Mouse (Mus musculus): ENCODE measurements around the gene Clca3b. TPM values are rescaled to one million over a fixed set of nuclear protein-coding genes. Genes with fewer than 3 reads are reported as not detected.
A peak's percentile ranks its signal among the peaks of the same experiment; 100 is the strongest.
"Not testable (repeated sequence)": the region's sequence is repeated elsewhere in the genome, so short reads cannot be mapped to it uniquely, and the experiment has no call there.

The Clca3b gene
- polyA plus RNA-seq (2015; fragmentation: Nextera tagmentation; extraction: Ambion mirVana), result not detected in 2 replicates

- not testable (repeated sequence) for H3K27ac ChIP-seq; H3K36me3 ChIP-seq; H3K9ac ChIP-seq; H3K4me2 ChIP-seq; H3K9me3 ChIP-seq; H3K4me3 ChIP-seq; H3K27me3 ChIP-seq; ATAC-seq (ENCODE audit: low FRiP score); H3K4me1 ChIP-seq (replicated peaks)
- WGBS, result 91% methylated on average over 9 of the region's 9 CpGs
Observed at GRCm38 (mm10) chr3:144849014-144849556, at the start of gene Clca3b. Gene Clca3b (minus strand): TSS chr3:144849357.

DNA sequence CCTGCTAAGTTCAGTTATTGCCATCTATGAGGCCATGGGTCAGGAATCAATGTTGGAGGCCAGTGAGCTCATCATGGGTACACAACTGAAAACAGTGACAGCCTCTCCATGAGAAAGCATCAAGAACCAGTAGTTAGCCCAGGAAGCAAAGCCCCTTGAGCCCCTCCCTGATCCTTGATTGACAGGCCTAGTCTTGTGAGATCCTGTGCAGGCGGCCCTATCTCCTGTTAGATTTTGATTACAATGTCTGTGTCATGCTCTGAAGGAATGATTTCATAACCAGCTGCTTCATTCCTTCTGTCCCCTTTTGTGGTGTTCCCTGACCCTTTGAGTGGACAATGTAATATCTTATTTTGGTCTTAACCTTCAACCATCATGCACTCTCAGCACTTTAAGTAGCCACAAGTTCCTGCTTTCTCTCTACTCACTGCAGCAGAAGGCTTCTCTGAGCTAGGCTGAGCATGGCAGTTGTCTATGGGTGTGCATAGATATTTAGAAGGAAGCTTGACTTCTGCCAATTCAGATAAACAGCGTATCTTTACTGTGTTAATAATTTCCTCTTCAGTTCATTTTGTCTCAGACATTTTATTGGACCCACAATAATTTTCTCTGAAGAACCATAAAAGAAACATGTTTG, 48.0 kb upstream of the Clca3b start:
- Histone ChIP-seq H3K27me3 (no peaks in the 10 kb centered on the region), H3K9ac (no peak overlapping the region), H3K4me1 (replicated peaks) (no peaks in the 10 kb centered on the region), H3K4me3 (no peak overlapping the region), H3K27ac (no peak overlapping the region), H3K36me3 (no peaks in the 10 kb centered on the region), H3K4me2 (no peak overlapping the region), H3K9me3 (no peaks in the 10 kb centered on the region)
- 92% methylated on average over 2 of the region's 2 CpGs for WGBS
- ATAC-seq (ENCODE audit: low FRiP score), result no peak

GRCm38 (mm10) chr3:144890246-144890758, 41.1 kb upstream of the Clca3b start:
- WGBS, result 55% methylated on average over 2 of the region's 2 CpGs
- ATAC-seq (ENCODE audit: low FRiP score), result no peak

GRCm38 (mm10) chr3:144886957-144887356, 37.8 kb upstream of the Clca3b start:
- Histone ChIP-seq H3K9me3 (no peaks in the 10 kb centered on the region), H3K9ac (no peak overlapping the region), H3K36me3 (no peaks in the 10 kb centered on the region), H3K27me3 (no peaks in the 10 kb centered on the region), H3K4me2 (no peak overlapping the region), H3K4me1 (replicated peaks) (no peaks in the 10 kb centered on the region), H3K4me3 (no peak overlapping the region), H3K27ac (no peak overlapping the region)
- ATAC-seq (ENCODE audit: low FRiP score), result no peak

More at GRCm38 (mm10) chr3:144890246-144890758, 41.1 kb upstream of the Clca3b start:
- H3K36me3 ChIP-seq, result no peaks in the 10 kb centered on the region
- H3K4me1 ChIP-seq (replicated peaks), result no peaks in the 10 kb centered on the region
- H3K27me3 ChIP-seq, result no peaks in the 10 kb centered on the region
- no peaks in the 10 kb centered on the region for H3K9me3 ChIP-seq
- H3K4me2 ChIP-seq, result no peak overlapping the region
- H3K27ac ChIP-seq, result no peak overlapping the region
- no peak overlapping the region for H3K9ac ChIP-seq
- H3K4me3 ChIP-seq, result no peak overlapping the region

GRCm38 (mm10) chr3:144872012-144872411, 22.9 kb upstream of the Clca3b start:
- H3K9me3 ChIP-seq; H3K4me1 ChIP-seq (replicated peaks); H3K27me3 ChIP-seq; H3K9ac ChIP-seq; H3K4me3 ChIP-seq; ATAC-seq (ENCODE audit: low FRiP score); H3K4me2 ChIP-seq; H3K27ac ChIP-seq; H3K36me3 ChIP-seq: not testable (repeated sequence)
- WGBS, result 43% methylated on average over 4 of the region's 4 CpGs

DNA sequence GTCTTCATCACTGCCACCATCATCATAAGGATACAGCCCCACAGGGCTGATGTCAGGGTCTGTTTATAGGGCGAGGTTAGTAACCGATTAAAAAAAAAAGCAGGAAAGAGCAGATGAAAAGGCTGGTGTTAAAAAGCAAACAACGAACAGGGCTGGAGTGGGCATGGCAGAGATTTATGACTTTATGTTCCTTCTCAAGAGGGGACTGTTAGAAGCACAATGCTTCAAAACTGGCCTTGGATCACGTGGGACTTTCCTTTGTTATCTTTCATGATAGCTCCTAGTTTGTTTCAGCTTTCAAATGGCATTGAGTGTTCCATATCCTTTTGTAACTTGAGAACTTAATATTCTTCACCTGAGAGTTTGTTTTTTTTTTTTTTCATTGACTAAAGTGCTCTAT, 427 bp upstream of the Clca3b start:
- H3K27me3 ChIP-seq, result no peaks in the 10 kb centered on the region
- WGBS, result 55% methylated on average over 4 of the region's 4 CpGs
- H3K4me3 ChIP-seq, result no peak overlapping the region
- H3K9me3 ChIP-seq, result no peaks in the 10 kb centered on the region
- no peaks in the 10 kb centered on the region for H3K4me1 ChIP-seq (replicated peaks)
- H3K9ac ChIP-seq, result no peak overlapping the region
- no peak overlapping the region for H3K4me2 ChIP-seq
- H3K36me3 ChIP-seq, result no peaks in the 10 kb centered on the region
- ATAC-seq (ENCODE audit: low FRiP score), result no peak
- no peak overlapping the region for H3K27ac ChIP-seq

- H3K9ac ChIP-seq, result no peak overlapping the region
- no peaks in the 10 kb centered on the region for H3K27me3 ChIP-seq
- H3K4me3 ChIP-seq, result no peak overlapping the region
- H3K4me2 ChIP-seq, result no peak overlapping the region
- WGBS, result 87% methylated on average over 6 of the region's 6 CpGs
- no peaks in the 10 kb centered on the region for H3K36me3 ChIP-seq
- H3K4me1 ChIP-seq (replicated peaks), result no peaks in the 10 kb centered on the region
- no peak for ATAC-seq (ENCODE audit: low FRiP score)
- H3K27ac ChIP-seq, result no peak overlapping the region
- no peaks in the 10 kb centered on the region for H3K9me3 ChIP-seq
Observed at GRCm38 (mm10) chr3:144827257-144827656, 21.9 kb downstream of the Clca3b start.

GRCm38 (mm10) chr3:144825151-144825550, 24.0 kb downstream of the Clca3b start:
- Histone ChIP-seq H3K4me3 (no peak overlapping the region), H3K4me2 (no peak overlapping the region), H3K27ac (no peak overlapping the region), H3K9me3 (no peaks in the 10 kb centered on the region), H3K36me3 (no peaks in the 10 kb centered on the region), H3K9ac (no peak overlapping the region), H3K27me3 (no peaks in the 10 kb centered on the region), H3K4me1 (replicated peaks) (no peaks in the 10 kb centered on the region)
- ATAC-seq (ENCODE audit: low FRiP score), result peak; percentile 73; the same call in 1 of the 2 replicates
- WGBS, result 22% methylated on average over 10 of the region's 10 CpGs

- WGBS, result 90% methylated on average over 5 of the region's 5 CpGs
- ATAC-seq (ENCODE audit: low FRiP score), result no peak
- Histone ChIP-seq H3K27ac (no peak overlapping the region), H3K36me3 (no peaks in the 10 kb centered on the region), H3K4me1 (replicated peaks) (no peaks in the 10 kb centered on the region), H3K4me3 (no peak overlapping the region), H3K9ac (no peak overlapping the region), H3K27me3 (no peaks in the 10 kb centered on the region), H3K9me3 (no peaks in the 10 kb centered on the region), H3K4me2 (no peak overlapping the region)
Observed at GRCm38 (mm10) chr3:144823331-144823730, 25.8 kb downstream of the Clca3b start.

GRCm38 (mm10) chr3:144820632-144821031, 28.5 kb downstream of the Clca3b start:
- Histone ChIP-seq H3K27ac (no peak overlapping the region), H3K36me3 (no peaks in the 10 kb centered on the region), H3K4me1 (replicated peaks) (no peaks in the 10 kb centered on the region), H3K4me2 (no peak overlapping the region), H3K4me3 (no peak overlapping the region), H3K27me3 (no peaks in the 10 kb centered on the region), H3K9me3 (no peaks in the 10 kb centered on the region), H3K9ac (no peak overlapping the region)
- ATAC-seq (ENCODE audit: low FRiP score), result no peak
- WGBS, result 77% methylated on average over 1 of the region's 1 CpGs

DNA sequence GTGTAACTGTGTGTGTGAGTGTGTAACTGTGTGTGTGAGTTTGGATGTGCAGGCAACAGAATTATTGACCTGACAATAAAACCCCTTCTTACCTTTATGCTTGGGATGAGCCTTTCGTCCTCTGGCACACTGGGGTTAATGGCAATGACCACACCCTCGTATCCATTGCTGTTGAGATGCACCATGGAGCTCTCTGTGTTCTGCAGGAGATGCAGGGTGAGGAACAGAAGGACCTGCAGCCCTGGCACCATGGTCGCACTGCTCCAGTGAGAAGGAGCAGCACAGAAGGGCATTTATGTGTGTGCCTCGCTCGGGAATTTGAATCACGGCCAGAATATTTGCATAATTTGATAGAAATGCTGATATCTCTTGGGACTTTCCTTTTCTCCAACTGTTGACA, 29.9 kb downstream of the Clca3b start, which contains the start of gene Clca3a2:
Clca3a2 (minus strand) TSS at position 276 of the 400 bp plus-strand sequence.
- not testable (repeated sequence) for H3K4me1 ChIP-seq (replicated peaks); H3K36me3 ChIP-seq; H3K9me3 ChIP-seq; H3K4me3 ChIP-seq; ATAC-seq (ENCODE audit: low FRiP score); H3K9ac ChIP-seq; H3K4me2 ChIP-seq; H3K27ac ChIP-seq; H3K27me3 ChIP-seq
- whole genome bisulfite sequencing, result 51% methylated on average over 6 of the region's 6 CpGs

GRCm38 (mm10) chr3:144813336-144813735, 35.8 kb downstream of the Clca3b start:
- H3K27me3 ChIP-seq; H3K4me1 ChIP-seq (replicated peaks); H3K4me2 ChIP-seq; H3K27ac ChIP-seq; H3K9ac ChIP-seq; H3K36me3 ChIP-seq; H3K9me3 ChIP-seq; ATAC-seq (ENCODE audit: low FRiP score); H3K4me3 ChIP-seq: not testable (repeated sequence)
- WGBS, result 89% methylated on average over 6 of the region's 6 CpGs

- Histone ChIP-seq H3K36me3 (no peaks in the 10 kb centered on the region), H3K27ac (no peak overlapping the region), H3K4me3 (no peak overlapping the region), H3K9me3 (no peaks in the 10 kb centered on the region), H3K27me3 (no peaks in the 10 kb centered on the region), H3K4me2 (no peak overlapping the region), H3K9ac (no peak overlapping the region), H3K4me1 (replicated peaks) (no peaks in the 10 kb centered on the region)
- ATAC-seq (ENCODE audit: low FRiP score), result no peak
- 25% methylated on average over 3 of the region's 3 CpGs for WGBS
Observed at GRCm38 (mm10) chr3:144811821-144812220, 37.3 kb downstream of the Clca3b start.
